Mouse (Mus musculus) heart, embryonic 11.5 days (tissue): ENCODE results near the gene Npy4r. TPM values are rescaled to one million over a fixed set of nuclear protein-coding genes. Genes with fewer than 3 reads are reported as not detected.

Source experiments
- ATAC-seq: fragments of 200-750 bp; cut with Nextera tagmentation; replicated peaks from 2 replicates; pipeline ENCODE4 v1.8.0; 2017; ENCODE audit warnings: moderate library complexity; ENCODE audit not compliant: insufficient number of reproducible peaks, low FRiP score, low TSS enrichment
- H3K27ac ChIP-seq: fragments of 300-500 bp; sonication (generic); 2 replicates; pipeline ENCODE4 v1.5.1; 2014; ENCODE audit warnings: mild to moderate bottlenecking, low read depth, low read length
- H3K27me3 ChIP-seq: fragments of 300-500 bp; sonication (generic); 2 replicates; pipeline ENCODE4 v1.6.1; 2014; ENCODE audit warnings: mild to moderate bottlenecking, low read length, mixed read lengths; ENCODE audit not compliant: control insufficient read depth, insufficient read depth
- H3K36me3 ChIP-seq: fragments of 300-500 bp; sonication (generic); 2 replicates; pipeline ENCODE4 v1.6.1; 2014; ENCODE audit warnings: mild to moderate bottlenecking, low read length, moderate library complexity, mixed read lengths; ENCODE audit not compliant: control insufficient read depth, insufficient read depth
- H3K4me1 ChIP-seq: fragments of 300-500 bp; sonication (generic); 2 replicates; pipeline ENCODE4 v1.6.1; 2014; ENCODE audit warnings: low read length; ENCODE audit not compliant: control insufficient read depth, insufficient read depth
- H3K4me2 ChIP-seq: fragments of 300-500 bp; sonication (generic); 2 replicates; pipeline ENCODE4 v1.6.1; 2014; ENCODE audit warnings: mild to moderate bottlenecking, moderate library complexity
- H3K4me3 ChIP-seq: fragments of 300-500 bp; sonication (generic); 2 replicates; pipeline ENCODE4 v1.5.1; 2014; ENCODE audit warnings: low read depth, low read length
- H3K9ac ChIP-seq: fragments of 300-500 bp; sonication (generic); 2 replicates; pipeline ENCODE4 v1.6.1; 2014; ENCODE audit warnings: mild to moderate bottlenecking, low read depth, low read length, moderate library complexity
- H3K9me3 ChIP-seq: fragments of 300-500 bp; sonication (generic); replicated peaks from 2 replicates; pipeline ENCODE4 v1.6.1; 2016; ENCODE audit warnings: low read length; ENCODE audit not compliant: control insufficient read depth
- WGBS: fragments of 180-500 bp; shearing (Covaris S2); extraction: QIAGEN DNeasy Blood & Tissue Kit; methylation state at CpG from one replicate; pipeline ENCODE4 v1.1.7; 2014; ENCODE audit not compliant: insufficient replicate concordance; 5-methylcytosine and 5-hydroxymethylcytosine counted together
- polyA plus RNA-seq: library from polyadenylated mRNA; unstranded; fragments of >200 nt; fragmentation: Nextera tagmentation; extraction: Ambion mirVana; gene quantifications from 2 replicates; pipeline ENCODE4 v1.2.1, GENCODE M21; 2014

Npy4r gene
- polyA plus RNA-seq: 0.20 and 0.23 TPM in 2 replicates

DNA sequence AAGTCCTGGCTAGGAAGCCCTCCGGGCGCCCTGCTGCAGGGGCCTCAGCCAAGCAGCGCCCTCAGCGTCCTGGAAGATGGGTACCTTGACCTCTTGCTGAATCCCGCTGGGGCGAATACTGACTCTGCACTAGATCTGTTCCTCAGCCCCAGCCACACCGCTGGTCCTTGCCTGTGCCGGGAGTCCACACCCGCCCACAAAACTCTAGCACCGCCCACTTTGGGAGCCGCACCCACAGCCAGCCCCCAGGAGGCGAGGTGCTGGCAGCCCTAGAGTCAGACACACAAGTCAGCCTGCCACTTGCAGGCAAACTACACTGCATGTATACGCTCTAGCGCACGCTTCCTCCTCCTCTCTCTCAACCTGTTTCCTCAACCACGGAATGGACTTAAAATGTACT lies at the start of gene Npy4r:
Gene Npy4r (minus strand): TSS at position 148 of the 400 bp plus-strand sequence.
- 12% methylated on average over 16 of the region's 16 CpGs for WGBS
- peaks cover 11% of the 10 kb centered on the region; the same call in 1 of the 2 replicates for H3K4me1 ChIP-seq
- H3K4me2 ChIP-seq: peak within 1 kb of the TSS; percentile 49
- peaks cover 11% of the 10 kb centered on the region for H3K27me3 ChIP-seq
- no peaks in the 10 kb centered on the region for H3K36me3 ChIP-seq
- H3K9me3 ChIP-seq: no peaks in the 10 kb centered on the region
- peak; percentile 66 for ATAC-seq
- 0 out of 2 replicates have a peak within 1 kb of the TSS, but pooled peaks have one; percentile 2 for H3K4me3 ChIP-seq
- no peak within 1 kb of the TSS for H3K27ac ChIP-seq
- H3K9ac ChIP-seq: no peak within 1 kb of the TSS

- no peaks in the 10 kb centered on the region for H3K4me1 ChIP-seq
- H3K4me3 ChIP-seq: peak within 1 kb of the TSS; percentile 75
- peak within 1 kb of the TSS; percentile 98 for H3K4me2 ChIP-seq
- H3K27me3 ChIP-seq: peaks cover 25% of the 10 kb centered on the region
- no peaks in the 10 kb centered on the region for H3K9me3 ChIP-seq
- WGBS: 4% methylated on average over 50 of the region's 52 CpGs
- ATAC-seq: peak; percentile 63
- no peak within 1 kb of the TSS for H3K27ac ChIP-seq
- H3K36me3 ChIP-seq: no peaks in the 10 kb centered on the region
- H3K9ac ChIP-seq: peak within 1 kb of the TSS; percentile 64
These were observed 49.1 kb upstream of the Npy4r start, which contains the start of gene Gprin2 for GRCm38 (mm10) chr14:34201231-34202035. Gene Gprin2, minus strand, starts transcription at chr14:34201653.

DNA sequence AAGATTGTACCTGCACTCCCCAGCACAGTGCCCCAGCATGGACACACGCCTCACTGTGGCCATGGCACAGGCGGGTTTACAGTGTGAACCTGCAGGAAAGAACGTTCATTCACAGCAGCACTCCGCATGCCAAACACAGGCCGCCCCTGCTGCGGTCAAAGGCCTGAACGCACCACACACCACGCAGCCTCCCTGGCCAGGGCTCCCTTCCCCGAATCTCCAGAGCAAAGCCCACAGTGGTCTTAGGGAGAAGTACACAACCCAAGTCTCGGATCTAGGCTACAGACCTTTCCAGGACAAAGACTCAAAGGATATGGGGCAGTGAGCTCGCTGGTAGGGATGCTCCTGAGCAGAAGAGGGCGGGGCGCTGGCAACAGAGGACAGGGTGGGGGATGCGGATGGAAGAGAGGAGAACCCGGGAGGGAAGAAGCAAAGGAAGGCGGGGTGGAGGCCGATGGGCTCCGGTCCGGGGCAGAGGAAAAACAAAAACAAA lies 48.5 kb upstream of the Npy4r start:
- Histone ChIP-seq H3K36me3 (no peaks in the 10 kb centered on the region), H3K27me3 (peaks cover 25% of the 10 kb centered on the region), H3K9ac (peak overlapping the region; percentile 64; the same call in 1 of the 2 replicates), H3K4me1 (no peaks in the 10 kb centered on the region), H3K4me3 (peak overlapping the region; percentile 75), H3K27ac (no peak overlapping the region), H3K9me3 (no peaks in the 10 kb centered on the region), H3K4me2 (peak overlapping the region; percentile 98)
- 5% methylated on average over 19 of the region's 19 CpGs for WGBS
- peak; percentile 53 for ATAC-seq

DNA sequence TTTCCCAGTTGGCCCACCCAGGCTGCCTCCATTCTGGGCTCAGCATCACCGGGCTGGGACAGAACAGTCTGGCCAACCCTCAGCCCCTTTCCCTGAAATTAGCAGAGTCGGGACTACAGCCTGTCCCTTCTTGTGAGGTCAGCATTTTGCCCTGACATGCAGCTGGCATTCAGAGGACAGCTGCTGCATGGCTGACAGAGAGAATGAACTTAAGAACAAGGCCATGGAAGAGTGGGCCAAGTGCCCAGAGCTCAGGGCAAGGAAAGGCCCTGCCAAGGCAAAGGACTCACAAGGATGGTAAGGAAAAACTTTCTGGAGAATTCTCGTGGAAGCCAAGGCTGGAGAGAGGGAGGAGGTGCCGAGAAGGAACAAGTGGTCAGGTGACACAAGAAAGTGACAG lies 44.4 kb upstream of the Npy4r start:
- Histone ChIP-seq H3K36me3 (no peaks in the 10 kb centered on the region), H3K4me3 (no peak overlapping the region), H3K27ac (no peak overlapping the region), H3K4me2 (no peak overlapping the region), H3K4me1 (no peaks in the 10 kb centered on the region), H3K27me3 (peaks cover 13% of the 10 kb centered on the region), H3K9ac (no peak overlapping the region), H3K9me3 (no peaks in the 10 kb centered on the region)
- WGBS: 48% methylated on average over 4 of the region's 4 CpGs
- ATAC-seq: no peak

DNA sequence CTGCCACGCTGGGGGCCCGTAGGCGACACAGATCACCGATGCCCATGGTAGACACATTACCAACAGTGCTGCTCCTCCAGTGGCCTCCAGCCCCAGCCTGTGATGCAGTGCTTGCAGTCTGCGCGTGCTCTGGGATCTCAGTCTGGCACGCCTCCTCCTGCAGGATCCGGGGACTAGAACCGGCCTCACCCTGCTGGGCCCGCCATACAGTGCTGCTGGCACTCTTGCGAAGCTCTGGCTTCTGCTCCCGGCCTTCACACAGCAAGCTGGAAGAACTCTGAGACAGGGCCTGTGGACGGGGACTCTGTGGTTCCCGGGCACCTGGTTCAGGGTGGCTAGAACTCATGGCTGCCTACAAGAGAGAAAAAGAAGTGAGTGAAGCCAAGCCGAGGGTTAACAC lies 43.2 kb upstream of the Npy4r start:
- Histone ChIP-seq H3K4me2 (no peak overlapping the region), H3K27me3 (peaks cover 11% of the 10 kb centered on the region; the same call in 1 of the 2 replicates), H3K4me3 (no peak overlapping the region), H3K36me3 (no peaks in the 10 kb centered on the region), H3K9me3 (no peaks in the 10 kb centered on the region), H3K27ac (no peak overlapping the region), H3K9ac (no peak overlapping the region), H3K4me1 (no peaks in the 10 kb centered on the region)
- WGBS: 80% methylated on average over 15 of the region's 15 CpGs
- no peak for ATAC-seq

DNA sequence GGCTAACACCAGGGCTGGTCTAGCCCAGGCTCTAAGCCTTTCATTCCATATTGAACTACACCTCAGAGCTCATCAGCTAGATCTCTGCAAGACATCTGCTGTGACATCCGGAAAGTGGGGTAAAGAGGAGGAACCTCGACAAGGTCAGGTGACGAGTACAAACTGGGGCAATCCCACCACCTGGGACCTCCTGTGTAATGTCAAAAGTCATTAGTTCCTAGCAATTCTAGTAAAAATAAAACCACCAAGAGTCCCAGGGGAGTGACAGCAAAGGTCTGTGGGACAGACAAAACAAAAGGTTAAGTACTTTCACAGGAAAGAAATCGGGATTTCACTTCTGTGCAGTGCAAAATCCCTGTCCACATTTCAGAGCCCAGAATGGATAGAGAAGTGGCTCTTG lies 41.6 kb upstream of the Npy4r start:
- 71% methylated on average over 4 of the region's 4 CpGs for WGBS
- Histone ChIP-seq H3K9me3 (no peaks in the 10 kb centered on the region), H3K4me2 (no peak overlapping the region), H3K36me3 (no peaks in the 10 kb centered on the region), H3K27me3 (0 out of 2 replicates have a peak, but pooled peaks cover 6% of the 10 kb centered on the region), H3K4me1 (no peaks in the 10 kb centered on the region), H3K4me3 (no peak overlapping the region), H3K9ac (no peak overlapping the region), H3K27ac (no peak overlapping the region)
- no peak for ATAC-seq

- Histone ChIP-seq H3K4me3 (no peak overlapping the region), H3K36me3 (no peaks in the 10 kb centered on the region), H3K27ac (peak overlapping the region; percentile 73), H3K9ac (no peak overlapping the region), H3K9me3 (no peaks in the 10 kb centered on the region), H3K4me2 (peak overlapping the region; percentile 22; the same call in 1 of the 2 replicates), H3K4me1 (no peaks in the 10 kb centered on the region), H3K27me3 (0 out of 2 replicates have a peak, but pooled peaks cover 4% of the 10 kb centered on the region)
- WGBS: 57% methylated on average over 7 of the region's 7 CpGs
- peak; percentile 84 for ATAC-seq
These were observed 38.1 kb upstream of the Npy4r start for GRCm38 (mm10) chr14:34190361-34190760.

- Histone ChIP-seq H3K27ac (no peak overlapping the region), H3K4me3 (no peak overlapping the region), H3K4me1 (no peaks in the 10 kb centered on the region), H3K27me3 (no peaks in the 10 kb centered on the region), H3K9ac (no peak overlapping the region), H3K36me3 (no peaks in the 10 kb centered on the region), H3K4me2 (no peak overlapping the region), H3K9me3 (no peaks in the 10 kb centered on the region)
- 59% methylated on average over 5 of the region's 5 CpGs for WGBS
- no peak for ATAC-seq
These were observed 36.3 kb upstream of the Npy4r start for GRCm38 (mm10) chr14:34188629-34189028.
